Mouse (Mus musculus) G1E (cell line): ENCODE data around the gene Ubox5.

Experiments used
- CTCF ChIP-seq: IDR thresholded peaks from 2 replicates; pipeline ENCODE4 v1.5.1; 2012; ENCODE audit warnings: low read depth, low read length, inconsistent platforms, mixed read lengths
- GATA1 ChIP-seq: IDR thresholded peaks from 2 replicates; pipeline ENCODE4 v1.6.1; 2012; ENCODE audit warnings: borderline replicate concordance, low read length, inconsistent platforms, mixed read lengths
- POLR2AphosphoS5 ChIP-seq: IDR thresholded peaks from 2 replicates; pipeline ENCODE4 v1.6.1; 2012; ENCODE audit warnings: low read depth, low read length, inconsistent platforms; ENCODE audit not compliant: insufficient replicate concordance
- TAL1 ChIP-seq: conservative IDR thresholded peaks from 2 replicates; pipeline ENCODE4 v1.6.1; 2012; ENCODE audit warnings: low read depth, low read length, inconsistent platforms, mixed read lengths

GRCm38 (mm10) chr2:130653303-130653702, 23.5 kb upstream of the Ubox5 start:
- TF ChIP-seq POLR2AphosphoS5 (no peak), CTCF (no peak), GATA1 (no peak), TAL1 (no peak)
